Mouse (Mus musculus): Measurements from ENCODE around the gene Aldh1l2. TPM values are rescaled to one million over a fixed set of nuclear protein-coding genes. Genes with fewer than 3 reads are reported as not detected.
A peak's percentile ranks its signal among the peaks of the same experiment; 100 is the strongest.
"Not testable (repeated sequence)": the region's sequence is repeated elsewhere in the genome, so short reads cannot be mapped to it uniquely, and the experiment has no call there.

Gene Aldh1l2
- 1 to 10 TPM; 2.0 to 2.2 TPM for total RNA-seq (2021)
- long read RNA-seq, experiment 1, result 0 reads
- long read RNA-seq, experiment 2, result 0 reads

GRCm38 (mm10) chr10:83533910-83534283, at the start of gene Aldh1l2:
Gene Aldh1l2 (minus strand): TSS chr10:83534140.
- DNase-seq (ENCODE audit: low spot score in 2 of 2), result peak; percentile 28 to 29
- Histone ChIP-seq H3K27ac (0 out of 2 replicates have a peak within 1 kb of the TSS, but pooled peaks have one; percentile 19), H3K4me3 (peak within 1 kb of the TSS; percentile 61)
- no peak for TF ChIP-seq CTCF (conservative IDR thresholded peaks at IDR 0.05)

GRCm38 (mm10) chr10:83565449-83566441, 31.8 kb upstream of the Aldh1l2 start:
- Histone ChIP-seq H3K27ac (no peak overlapping the region), H3K4me3 (no peak overlapping the region)
- no peak for DNase-seq (ENCODE audit: low spot score in 2 of 2)
- peak; percentile 59 for TF ChIP-seq CTCF (conservative IDR thresholded peaks at IDR 0.05)

GRCm38 (mm10) chr10:83563005-83563404, 29.1 kb upstream of the Aldh1l2 start:
- Histone ChIP-seq H3K4me3 (no peak overlapping the region), H3K27ac (no peak overlapping the region)
- TF ChIP-seq CTCF (conservative IDR thresholded peaks at IDR 0.05), result no peak
- no peak for DNase-seq (ENCODE audit: low spot score in 2 of 2)

GRCm38 (mm10) chr10:83545341-83545740, 11.4 kb upstream of the Aldh1l2 start:
- no peak overlapping the region for H3K27ac ChIP-seq
- H3K4me3 ChIP-seq, result no peak overlapping the region
- no peak for DNase-seq (ENCODE audit: low spot score in 2 of 2)
- no peak for TF ChIP-seq CTCF (conservative IDR thresholded peaks at IDR 0.05)

GRCm38 (mm10) chr10:83544103-83544479, 10.2 kb upstream of the Aldh1l2 start:
- H3K27ac ChIP-seq, result peak overlapping the region; percentile 95
- DNase-seq (ENCODE audit: low spot score in 2 of 2), result peak in 1 of 2 experiments; percentile 10
- TF ChIP-seq CTCF (conservative IDR thresholded peaks at IDR 0.05), result peak; percentile 26; the same call in 1 of the 2 replicates
- peak overlapping the region; percentile 90 for H3K4me3 ChIP-seq

- peak within 1 kb of the TSS; percentile 95 for H3K27ac ChIP-seq
- DNase-seq (ENCODE audit: low spot score in 2 of 2), result peak; percentile 94 to 95
- no peak for TF ChIP-seq CTCF (conservative IDR thresholded peaks at IDR 0.05)
- H3K4me3 ChIP-seq, result peak within 1 kb of the TSS; percentile 90
Measured at GRCm38 (mm10) chr10:83543439-83544102, 9.6 kb upstream of the Aldh1l2 start, which contains the start of gene Washc4. Gene Washc4 (plus strand): TSS chr10:83543752.

- H3K4me3 ChIP-seq, result no peak overlapping the region
- no peak for TF ChIP-seq CTCF (conservative IDR thresholded peaks at IDR 0.05)
- H3K27ac ChIP-seq, result peak overlapping the region; percentile 95; the same call in 1 of the 2 replicates
- peak; percentile 29 to 44 for DNase-seq (ENCODE audit: low spot score in 2 of 2)
Measured at GRCm38 (mm10) chr10:83542241-83542640, 8.3 kb upstream of the Aldh1l2 start.

- no peak for TF ChIP-seq CTCF (conservative IDR thresholded peaks at IDR 0.05)
- no peak overlapping the region for H3K27ac ChIP-seq
- DNase-seq (ENCODE audit: low spot score in 2 of 2), result no peak
- H3K4me3 ChIP-seq, result no peak overlapping the region
Measured at GRCm38 (mm10) chr10:83540092-83540491, 6.2 kb upstream of the Aldh1l2 start.

- no peak for DNase-seq (ENCODE audit: low spot score in 2 of 2)
- H3K4me3 ChIP-seq, result no peak overlapping the region
- TF ChIP-seq CTCF (conservative IDR thresholded peaks at IDR 0.05), result 0 out of 2 replicates have a peak, but pooled peaks have one; percentile 8
- no peak overlapping the region for H3K27ac ChIP-seq
Measured at GRCm38 (mm10) chr10:83539311-83539980, 5.5 kb upstream of the Aldh1l2 start.

- TF ChIP-seq CTCF (conservative IDR thresholded peaks at IDR 0.05), result peak; percentile 65
- DNase-seq (ENCODE audit: low spot score in 2 of 2), result no peak
- Histone ChIP-seq H3K27ac (no peak overlapping the region), H3K4me3 (no peak overlapping the region)
Measured at GRCm38 (mm10) chr10:83536436-83536835, 2.5 kb upstream of the Aldh1l2 start.

- TF ChIP-seq CTCF (conservative IDR thresholded peaks at IDR 0.05), result no peak
- H3K27ac ChIP-seq, result 0 out of 2 replicates have a peak overlapping the region, but pooled peaks have one; percentile 19
- DNase-seq (ENCODE audit: low spot score in 2 of 2), result peak; percentile 26 to 30
- peak overlapping the region; percentile 61 for H3K4me3 ChIP-seq
Measured at GRCm38 (mm10) chr10:83533258-83533909, 556 bp downstream of the Aldh1l2 start.

GRCm38 (mm10) chr10:83530384-83530967, 3.5 kb downstream of the Aldh1l2 start:
- no peak overlapping the region for H3K27ac ChIP-seq
- DNase-seq (ENCODE audit: low spot score in 2 of 2), result no peak
- TF ChIP-seq CTCF (conservative IDR thresholded peaks at IDR 0.05), result no peak
- no peak overlapping the region for H3K4me3 ChIP-seq

- H3K27ac ChIP-seq; H3K4me3 ChIP-seq; DNase-seq (ENCODE audit: low spot score in 2 of 2): not testable (repeated sequence)
Measured at GRCm38 (mm10) chr10:83524238-83524637, 9.7 kb downstream of the Aldh1l2 start.
